Mouse (Mus musculus) midbrain, embryonic 10.5 days (tissue): ENCODE results near the gene Psd. TPM values are rescaled to one million over a fixed set of nuclear protein-coding genes. Genes with fewer than 3 reads are reported as not detected.
A peak's percentile ranks its signal among the peaks of the same experiment; 100 is the strongest.

Experiments used
- DNase-seq: peaks from one replicate; pipeline ENCODE4 v3.0.0-alpha.2; 2017; ENCODE audit warnings: low spot score
- H3K27ac ChIP-seq: fragments of 300-500 bp; sonication (generic); replicated peaks from 2 replicates; pipeline ENCODE4 v1.5.1; 2016; ENCODE audit warnings: mild to moderate bottlenecking
- H3K27me3 ChIP-seq: fragments of 300-500 bp; sonication (generic); 2 replicates; pipeline ENCODE4 v1.6.1; 2016; ENCODE audit warnings: low read depth, mild to moderate bottlenecking; ENCODE audit not compliant: poor library complexity, severe bottlenecking
- H3K36me3 ChIP-seq: fragments of 300-500 bp; sonication (generic); 2 replicates; pipeline ENCODE4 v1.6.1; 2016; ENCODE audit warnings: mild to moderate bottlenecking, moderate library complexity
- H3K4me1 ChIP-seq: fragments of 300-500 bp; sonication (generic); 2 replicates; pipeline ENCODE4 v1.6.1; 2016
- H3K4me3 ChIP-seq: fragments of 300-500 bp; sonication (generic); 2 replicates; pipeline ENCODE4 v1.5.1; 2016; ENCODE audit warnings: mild to moderate bottlenecking, moderate library complexity
- H3K9me3 ChIP-seq: fragments of 300-500 bp; sonication (generic); replicated peaks from 2 replicates; pipeline ENCODE4 v1.6.1; 2016; ENCODE audit warnings: mild to moderate bottlenecking
- WGBS: fragments of 180-500 bp; shearing (Covaris S2); methylation state at CpG from one replicate; pipeline ENCODE4 v1.1.7; 2016; 5-methylcytosine and 5-hydroxymethylcytosine counted together
- polyA plus RNA-seq: library from polyadenylated mRNA; unstranded; fragments of >200 nt; fragmentation: Nextera tagmentation; extraction: Ambion mirVana; gene quantifications from 2 replicates; pipeline ENCODE4 v1.2.1, GENCODE M21; 2016

Gene Psd
- polyA plus RNA-seq, 1 experiment from 2014 or later = 4.7 TPM

DNA sequence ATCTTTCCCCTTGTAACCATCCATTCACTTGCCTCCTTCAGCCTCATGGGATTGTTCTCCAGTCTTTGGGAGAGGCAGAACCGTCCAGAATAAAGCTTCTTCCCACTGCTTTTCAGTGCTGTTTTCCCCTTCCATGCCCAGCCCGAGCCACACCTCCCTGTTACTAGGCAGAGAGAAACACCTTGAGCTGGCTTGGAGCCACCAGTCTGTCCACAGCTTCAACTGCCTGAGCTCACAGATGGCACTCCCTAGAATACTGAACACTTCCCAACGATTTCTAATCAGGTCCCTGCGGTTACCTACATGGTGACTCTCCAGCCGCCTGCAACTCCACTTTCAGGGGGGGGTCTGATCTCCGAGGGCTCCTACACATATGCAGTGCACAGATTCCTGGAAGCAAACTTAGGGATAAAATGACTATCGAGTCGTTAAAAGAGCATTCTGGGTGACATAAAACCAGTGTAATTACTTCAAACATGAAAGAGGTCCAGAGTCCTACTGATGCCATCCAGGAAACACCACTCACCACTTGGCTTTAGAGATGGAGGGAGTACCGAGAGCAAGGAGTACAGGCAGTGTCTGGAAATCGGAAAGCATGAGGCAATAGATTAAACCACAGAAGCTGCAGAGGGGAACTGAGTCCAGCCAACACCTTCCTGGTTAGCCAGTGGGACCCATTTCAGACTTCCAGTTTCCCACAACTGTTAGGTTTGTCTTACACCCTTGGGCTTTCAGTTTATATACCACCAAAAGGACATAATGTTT lies 23.4 kb upstream of the Psd start, which contains the start of gene 2310034G01Rik:
TSS of gene 2310034G01Rik (minus strand) at position 135 of the 765 bp plus-strand sequence.
- H3K27ac ChIP-seq = peak within 1 kb of the TSS; percentile 85
- H3K36me3 ChIP-seq = no peaks in the 10 kb centered on the region
- H3K27me3 ChIP-seq = peaks cover 68% of the 10 kb centered on the region
- H3K4me1 ChIP-seq = peaks cover 19% of the 10 kb centered on the region
- DNase-seq = no peak
- no peaks in the 10 kb centered on the region for H3K9me3 ChIP-seq
- WGBS = 69% methylated on average over 10 of the region's 10 CpGs
- H3K4me3 ChIP-seq = peak within 1 kb of the TSS; percentile 71

DNA sequence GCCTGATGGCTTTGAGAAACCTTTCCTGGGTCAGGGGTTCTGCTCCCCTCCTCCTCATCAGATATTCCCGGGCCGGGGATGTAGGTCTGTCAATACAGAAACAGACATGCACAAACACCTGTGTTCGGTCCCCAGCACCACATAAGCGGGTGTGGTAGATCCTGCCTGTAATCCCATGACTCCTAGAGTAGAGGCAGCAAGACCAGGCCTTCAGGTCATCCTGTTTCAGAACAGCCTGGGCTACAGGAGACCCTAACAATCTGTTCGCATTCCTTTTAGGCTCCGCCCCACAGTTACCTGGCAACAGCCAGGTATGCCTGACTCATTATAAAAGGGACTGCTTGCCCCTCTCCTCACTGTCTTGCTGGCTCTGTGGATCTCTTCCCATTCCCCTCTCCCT lies 22.6 kb upstream of the Psd start:
- no peaks in the 10 kb centered on the region for H3K36me3 ChIP-seq
- H3K27ac ChIP-seq = peak overlapping the region; percentile 85; the same call in 1 of the 2 replicates
- peaks cover 76% of the 10 kb centered on the region for H3K27me3 ChIP-seq
- H3K9me3 ChIP-seq = no peaks in the 10 kb centered on the region
- WGBS = 21% methylated on average over 6 of the region's 6 CpGs
- peaks cover 21% of the 10 kb centered on the region for H3K4me1 ChIP-seq
- no peak for DNase-seq
- H3K4me3 ChIP-seq = peak overlapping the region; percentile 71

DNA sequence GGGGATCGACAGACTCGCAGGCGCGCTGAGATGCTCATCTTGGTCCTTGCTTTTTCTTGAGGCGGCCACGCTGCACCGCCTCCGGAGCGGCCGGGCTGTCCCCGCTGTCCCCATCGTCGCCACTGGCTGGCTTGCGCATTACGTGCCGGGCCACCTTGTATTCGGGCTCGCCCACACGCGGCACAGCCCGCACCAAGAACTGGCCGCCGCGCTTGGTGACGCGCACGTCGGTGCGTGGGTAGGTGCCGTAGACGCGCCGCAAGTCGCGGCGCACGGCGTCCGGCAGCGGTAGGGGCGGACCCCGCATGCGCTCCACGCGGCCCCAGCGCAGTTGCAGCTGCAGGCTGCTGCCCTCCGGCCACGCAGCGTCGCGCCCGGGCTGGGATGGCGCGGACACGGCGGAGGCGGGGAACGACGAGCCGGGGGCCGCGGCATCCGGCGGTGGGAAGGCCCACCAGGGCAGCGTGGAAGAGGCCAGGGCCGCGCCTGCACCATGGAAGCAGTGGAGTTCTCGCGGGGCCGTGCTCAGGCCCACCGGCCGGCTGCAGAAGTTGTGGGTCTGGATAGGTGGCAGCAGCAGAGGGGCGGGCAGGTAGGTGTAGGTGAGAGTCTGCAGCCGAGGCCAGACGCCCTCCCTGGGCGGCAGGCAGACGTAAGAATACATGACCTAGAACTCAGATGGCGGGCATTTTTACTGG lies 22.0 kb upstream of the Psd start:
- Histone ChIP-seq H3K27ac (peak overlapping the region; percentile 85), H3K27me3 (peaks cover 78% of the 10 kb centered on the region), H3K36me3 (no peaks in the 10 kb centered on the region), H3K9me3 (no peaks in the 10 kb centered on the region), H3K4me1 (peaks cover 21% of the 10 kb centered on the region), H3K4me3 (peak overlapping the region; percentile 71)
- DNase-seq = peak; percentile 79
- under 1% methylated on average over 78 of the region's 78 CpGs for WGBS

DNA sequence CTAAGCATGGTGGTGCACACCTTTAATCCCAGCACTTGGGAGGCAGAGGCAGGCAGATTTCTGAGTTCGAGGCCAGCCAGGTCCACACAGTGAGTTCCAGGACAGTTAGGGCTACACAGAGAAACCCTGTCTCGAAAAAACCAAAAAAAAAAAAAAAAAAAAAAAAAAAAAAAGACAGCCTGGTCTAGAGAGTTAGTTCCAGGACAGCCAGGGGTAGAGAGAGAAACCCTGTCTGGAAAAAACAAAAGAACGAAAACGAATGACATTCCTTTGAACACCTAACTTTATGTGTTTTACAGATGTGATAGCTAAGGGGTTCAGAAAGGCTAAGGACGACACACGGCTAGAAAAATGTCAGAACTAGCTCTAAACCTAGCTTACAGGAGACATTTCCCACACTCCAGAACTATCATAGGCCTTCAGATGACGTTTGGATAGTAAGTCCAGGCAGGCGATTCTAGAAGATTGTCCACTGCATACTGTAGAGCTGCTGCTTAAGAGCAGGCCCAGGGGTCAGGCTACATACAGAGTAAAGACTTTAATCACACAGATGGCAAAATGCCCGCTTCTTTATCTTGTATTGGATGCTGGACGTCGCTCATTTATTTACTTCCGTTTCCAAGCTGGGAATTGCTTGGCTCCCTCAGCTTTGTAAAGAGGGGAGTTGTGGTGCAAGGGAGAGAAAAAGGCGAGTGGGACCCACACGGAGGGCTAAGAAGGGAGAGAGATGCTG lies 21.1 kb upstream of the Psd start:
- peak overlapping the region; percentile 85 for H3K27ac ChIP-seq
- peak overlapping the region; percentile 71 for H3K4me3 ChIP-seq
- peaks cover 81% of the 10 kb centered on the region for H3K27me3 ChIP-seq
- no peaks in the 10 kb centered on the region for H3K9me3 ChIP-seq
- peaks cover 21% of the 10 kb centered on the region for H3K4me1 ChIP-seq
- no peak for DNase-seq
- H3K36me3 ChIP-seq = no peaks in the 10 kb centered on the region
- 33% methylated on average over 14 of the region's 14 CpGs for WGBS

DNA sequence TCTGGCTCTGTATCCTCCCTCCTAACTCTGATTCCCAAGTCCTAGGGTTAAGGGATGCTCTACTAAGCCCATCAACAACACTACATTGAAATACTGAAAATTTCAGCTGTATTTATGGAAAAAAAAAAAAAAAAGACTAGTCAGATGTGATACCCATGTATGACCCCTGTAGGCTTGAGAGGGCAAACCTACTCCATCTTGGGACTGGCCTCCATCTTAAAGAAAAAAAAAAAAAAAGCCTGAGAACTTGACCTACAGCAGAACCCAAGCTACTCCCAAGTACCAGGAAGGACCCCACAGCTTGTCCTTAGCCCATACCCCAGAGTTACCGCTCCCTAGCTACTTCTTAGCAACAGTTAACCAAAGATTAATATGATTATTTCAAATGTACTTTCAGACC lies 20.2 kb upstream of the Psd start:
- Histone ChIP-seq H3K9me3 (no peaks in the 10 kb centered on the region), H3K27ac (no peak overlapping the region), H3K27me3 (peaks cover 81% of the 10 kb centered on the region), H3K4me1 (peaks cover 21% of the 10 kb centered on the region), H3K4me3 (no peak overlapping the region), H3K36me3 (no peaks in the 10 kb centered on the region)
- 98% methylated on average over 1 of the region's 1 CpGs for WGBS
- no peak for DNase-seq

DNA sequence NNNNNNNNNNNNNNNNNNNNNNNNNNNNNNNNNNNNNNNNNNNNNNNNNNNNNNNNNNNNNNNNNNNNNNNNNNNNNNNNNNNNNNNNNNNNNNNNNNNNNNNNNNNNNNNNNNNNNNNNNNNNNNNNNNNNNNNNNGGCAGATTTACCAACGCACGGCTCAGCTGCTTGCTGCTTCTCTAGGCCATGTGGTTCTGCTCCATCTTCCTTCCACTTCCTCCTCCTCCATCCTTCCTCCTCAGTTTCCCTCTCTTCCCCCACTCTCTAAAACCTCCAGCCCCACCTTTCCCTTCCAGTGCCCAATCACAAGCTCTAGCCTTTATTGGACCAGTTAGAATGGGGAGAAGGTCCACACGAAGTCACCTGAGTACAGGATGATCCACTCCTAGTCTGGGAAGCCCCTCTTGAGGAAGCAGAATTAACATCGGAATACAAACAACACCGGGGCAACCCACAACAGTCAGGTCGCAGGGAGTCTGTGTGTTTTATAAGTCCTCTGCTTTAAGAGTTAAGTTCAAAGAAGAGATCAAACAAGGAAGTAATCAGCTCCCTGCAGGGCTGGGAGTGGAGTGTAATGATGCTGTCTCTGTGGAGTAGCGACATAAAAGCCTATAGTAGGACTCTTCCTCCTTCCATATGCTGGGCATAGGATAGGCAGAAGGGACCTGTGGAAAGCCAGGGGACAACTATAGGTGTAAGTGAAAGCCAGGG lies 17.9 kb upstream of the Psd start:
- no peak overlapping the region for H3K27ac ChIP-seq
- peaks cover 26% of the 10 kb centered on the region for H3K4me1 ChIP-seq
- H3K36me3 ChIP-seq = no peaks in the 10 kb centered on the region
- H3K4me3 ChIP-seq = no peak overlapping the region
- DNase-seq = no peak
- WGBS = 28% methylated on average over 7 of the region's 7 CpGs
- H3K27me3 ChIP-seq = peaks cover 69% of the 10 kb centered on the region
- no peaks in the 10 kb centered on the region for H3K9me3 ChIP-seq

DNA sequence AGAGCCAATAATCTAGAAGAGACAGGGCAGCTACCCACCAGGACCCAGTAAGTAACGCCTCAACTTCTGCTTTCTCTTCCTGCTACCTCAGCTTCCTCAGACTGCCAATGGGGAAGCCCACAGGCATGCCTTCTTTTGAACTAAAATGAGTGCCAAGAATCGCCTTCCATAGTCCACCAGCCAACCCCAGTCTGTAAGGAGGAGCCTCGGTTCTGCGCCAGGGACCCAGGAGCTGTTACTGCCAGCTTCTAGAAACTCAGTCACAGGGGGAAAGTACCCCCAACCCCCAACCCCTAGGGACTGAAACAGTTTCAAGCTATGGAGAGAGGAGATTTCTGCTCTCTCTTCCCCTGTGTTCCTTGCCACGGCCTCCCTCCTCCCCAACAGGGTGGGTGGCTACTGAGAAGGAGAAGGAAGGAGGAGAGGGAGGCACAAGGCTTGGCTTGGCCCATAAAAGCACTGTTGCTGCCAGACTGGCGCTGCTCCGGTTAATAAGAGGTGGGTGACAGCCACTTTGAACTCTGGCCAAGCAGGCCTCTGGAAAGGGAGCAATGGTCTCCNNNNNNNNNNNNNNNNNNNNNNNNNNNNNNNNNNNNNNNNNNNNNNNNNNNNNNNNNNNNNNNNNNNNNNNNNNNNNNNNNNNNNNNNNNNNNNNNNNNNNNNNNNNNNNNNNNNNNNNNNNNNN lies 12.5 kb upstream of the Psd start:
- DNase-seq = no peak
- no peaks in the 10 kb centered on the region for H3K9me3 ChIP-seq
- peak overlapping the region; percentile 82; the same call in 1 of the 2 replicates for H3K4me3 ChIP-seq
- H3K27ac ChIP-seq = peak overlapping the region; percentile 95; the same call in 1 of the 2 replicates
- H3K36me3 ChIP-seq = peaks cover 11% of the 10 kb centered on the region
- H3K27me3 ChIP-seq = peaks cover 24% of the 10 kb centered on the region
- WGBS = 79% methylated on average over 7 of the region's 7 CpGs
- peaks cover 33% of the 10 kb centered on the region for H3K4me1 ChIP-seq

DNA sequence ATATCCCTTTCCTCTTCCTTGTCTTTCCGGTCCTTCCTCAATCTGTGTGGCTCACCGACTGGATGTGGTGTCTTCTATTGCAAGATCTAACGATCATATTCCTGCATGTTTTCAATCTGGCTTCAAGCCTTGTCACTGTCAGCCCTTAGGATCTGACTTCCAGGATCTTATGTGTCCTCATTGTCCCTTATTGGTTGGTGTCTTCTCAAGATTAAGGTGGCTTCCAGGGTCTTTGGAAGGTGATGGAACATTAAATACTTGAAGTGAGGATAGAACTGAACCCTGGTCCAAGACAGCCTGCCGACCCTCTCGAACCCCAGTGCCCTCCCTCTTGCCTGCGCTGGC lies 12.0 kb upstream of the Psd start:
- Histone ChIP-seq H3K4me3 (peak overlapping the region; percentile 82), H3K4me1 (peaks cover 38% of the 10 kb centered on the region), H3K27ac (peak overlapping the region; percentile 95), H3K36me3 (peaks cover 11% of the 10 kb centered on the region), H3K27me3 (peaks cover 19% of the 10 kb centered on the region), H3K9me3 (no peaks in the 10 kb centered on the region)
- DNase-seq = no peak
- WGBS = 58% methylated on average over 6 of the region's 6 CpGs

DNA sequence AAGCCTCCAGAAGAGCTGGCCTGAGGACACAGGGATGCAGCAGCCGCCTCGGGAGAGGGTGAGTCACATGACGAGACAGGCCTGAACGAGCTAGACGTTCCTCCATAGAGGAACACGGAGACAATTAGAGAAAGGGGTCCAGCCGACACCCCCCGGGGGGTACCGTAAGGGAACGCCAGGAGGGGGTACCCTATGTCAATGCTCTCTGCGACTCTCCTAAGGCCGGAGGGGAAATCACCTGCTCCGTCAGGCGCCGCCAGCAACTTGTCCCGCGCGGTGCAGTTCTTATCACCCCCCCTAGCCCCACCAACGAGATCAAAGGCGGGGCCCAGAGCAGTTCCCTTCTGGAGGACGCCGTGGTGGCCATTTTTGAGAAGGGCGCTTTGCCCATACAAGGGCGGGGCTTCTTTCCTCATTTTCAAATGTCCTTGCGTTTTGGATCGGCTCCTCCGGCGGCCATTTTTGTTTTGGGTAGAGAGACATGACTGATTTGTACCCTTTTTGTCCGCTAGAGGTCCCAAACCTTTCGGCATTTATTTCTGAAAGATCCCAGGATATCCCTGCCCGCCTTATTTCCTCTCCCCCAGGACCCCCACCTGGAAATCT lies 11.5 kb upstream of the Psd start, which contains the start of gene Cuedc2:
TSS of gene Cuedc2 (minus strand) at position 372 of the 606 bp plus-strand sequence.
- peaks cover 11% of the 10 kb centered on the region for H3K36me3 ChIP-seq
- no peaks in the 10 kb centered on the region for H3K9me3 ChIP-seq
- H3K4me1 ChIP-seq = peaks cover 41% of the 10 kb centered on the region
- peak within 1 kb of the TSS; percentile 82 for H3K4me3 ChIP-seq
- WGBS = under 1% methylated on average over 31 of the region's 31 CpGs
- H3K27me3 ChIP-seq = peaks cover 15% of the 10 kb centered on the region
- H3K27ac ChIP-seq = peak within 1 kb of the TSS; percentile 95
- DNase-seq = peak; percentile 95

DNA sequence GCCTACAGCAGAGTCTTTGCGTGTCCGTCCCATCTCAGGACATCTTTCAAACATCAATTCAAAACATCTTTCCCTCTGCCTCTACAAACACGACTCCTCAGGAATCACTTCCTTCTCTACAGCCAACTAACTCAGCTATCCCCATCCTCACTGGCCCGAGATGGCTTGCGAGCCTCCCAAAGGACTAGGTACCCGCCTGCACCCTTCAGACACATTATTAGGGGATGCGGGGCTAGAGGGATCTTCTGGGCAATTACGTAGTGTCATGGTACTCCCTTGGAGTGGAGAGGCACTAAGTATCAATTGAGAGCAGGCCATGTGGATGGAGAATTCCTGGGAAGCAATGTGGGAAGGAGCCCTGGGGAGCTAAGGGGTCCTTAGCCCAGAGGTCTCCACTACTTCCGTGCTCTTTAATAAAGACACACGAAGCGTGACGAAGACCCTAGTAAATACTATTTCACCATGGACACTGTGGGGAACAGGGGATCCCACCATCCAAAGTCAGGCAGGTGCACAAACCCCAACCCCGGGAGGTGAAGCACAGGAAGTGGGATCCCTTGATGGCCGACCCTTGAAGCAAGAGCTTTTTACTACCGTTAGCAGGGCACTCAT lies 10.9 kb upstream of the Psd start:
- 41% methylated on average over 15 of the region's 15 CpGs for WGBS
- Histone ChIP-seq H3K9me3 (no peaks in the 10 kb centered on the region), H3K27me3 (peaks cover 15% of the 10 kb centered on the region), H3K4me1 (peaks cover 47% of the 10 kb centered on the region), H3K4me3 (peak overlapping the region; percentile 82), H3K36me3 (peaks cover 11% of the 10 kb centered on the region), H3K27ac (peak overlapping the region; percentile 95)
- DNase-seq = no peak

DNA sequence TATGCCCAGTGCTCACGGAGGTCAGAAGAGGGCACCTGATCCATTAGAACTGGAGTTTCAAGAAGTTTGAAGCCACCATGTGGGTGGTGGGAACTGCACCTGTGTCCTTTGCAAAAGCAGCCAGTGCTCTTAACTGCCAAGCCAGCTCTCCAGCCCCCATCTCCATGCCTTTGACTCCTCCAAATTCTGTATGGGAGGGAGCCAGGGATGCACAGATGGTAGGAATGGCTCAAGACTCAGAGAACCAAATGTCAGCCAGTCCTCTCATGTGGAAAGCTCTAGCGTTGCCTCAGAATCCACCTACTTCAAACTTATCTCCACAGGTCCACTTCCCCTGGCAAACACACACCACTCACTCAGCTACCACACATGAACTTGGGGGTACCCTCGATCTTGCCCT lies 7.0 kb upstream of the Psd start:
- DNase-seq = no peak
- Histone ChIP-seq H3K27ac (no peak overlapping the region), H3K4me1 (peaks cover 67% of the 10 kb centered on the region), H3K4me3 (no peak overlapping the region), H3K9me3 (no peaks in the 10 kb centered on the region), H3K36me3 (peaks cover 39% of the 10 kb centered on the region), H3K27me3 (peaks cover 20% of the 10 kb centered on the region)
- WGBS = 89% methylated on average over 3 of the region's 3 CpGs
